Mouse (Mus musculus): ENCODE data around the gene Car9. TPM values are rescaled to one million over a fixed set of nuclear protein-coding genes. Genes with fewer than 3 reads are reported as not detected.

The Car9 gene
- total and polyA plus RNA-seq, 2 experiments from 2014 or later = 0.05 to 1.1 TPM

DNA sequence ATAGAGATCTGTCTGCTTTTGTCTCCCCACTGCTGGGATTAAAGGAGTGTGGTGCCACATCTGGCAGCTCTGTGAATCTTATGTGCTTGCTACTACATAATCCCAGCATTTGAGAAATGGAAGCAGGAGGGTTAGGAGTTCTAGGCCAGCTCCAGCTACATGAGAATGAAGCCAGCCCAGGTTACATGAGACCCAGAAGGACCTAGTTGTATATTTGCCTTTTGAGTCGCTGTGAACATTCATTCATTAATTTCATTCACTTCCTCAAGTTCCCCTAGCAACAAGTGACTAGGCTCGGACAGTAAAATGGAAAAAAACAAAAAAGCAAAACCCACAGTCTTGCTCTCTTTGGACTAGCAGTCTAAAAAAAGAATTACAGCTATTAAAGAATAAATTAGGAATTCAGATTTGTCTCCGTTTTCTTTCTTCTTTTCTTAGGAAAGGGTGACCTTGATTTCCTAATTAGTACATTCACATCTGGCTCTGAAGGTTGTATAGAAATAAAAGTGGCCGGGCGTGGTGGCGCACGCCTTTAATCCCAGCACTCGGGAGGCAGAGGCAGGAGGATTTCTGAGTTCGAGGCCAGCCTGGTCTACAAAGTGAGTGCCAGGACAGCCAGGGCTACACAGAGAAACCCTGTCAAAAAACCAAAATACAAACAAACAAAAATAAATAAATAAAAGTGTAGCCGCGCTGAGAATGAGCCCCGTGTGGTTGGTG is 14.5 kb upstream of the Car9 start:
- Histone ChIP-seq H3K4me2 (ENCODE audit: low read depth, low read length, poor library complexity, severe bottlenecking) (peak overlapping the region; percentile 50), H3K4me1 (ENCODE audit: insufficient read depth, low read length) (0 out of 2 replicates have a peak, but pooled peaks cover 6% of the 10 kb centered on the region), H3K27ac (ENCODE audit: low read depth, low read length) (peak overlapping the region; percentile 88), H3K9ac (replicated peaks; ENCODE audit: low read length, poor library complexity, severe bottlenecking) (0 out of 2 replicates have a peak overlapping the region, but pooled peaks have one; percentile 68), H3K9me3 (ENCODE audit: low read length) (no peaks in the 10 kb centered on the region), H3K4me3 (ENCODE audit: low read depth, low read length) (peak overlapping the region; percentile 59), H3K27me3 (ENCODE audit: insufficient read depth, low read length) (no peaks in the 10 kb centered on the region), H3K36me3 (ENCODE audit: insufficient read depth, low read length) (peaks cover 3% of the 10 kb centered on the region; the same call in 1 of the 2 replicates)
- DNase-seq (ENCODE audit: low spot score) (no peak), ATAC-seq (ENCODE audit: low FRiP score) (no peak)
- WGBS = 35% methylated on average over 12 of the region's 12 CpGs
- TF ChIP-seq CTCF (IDR thresholded peaks at IDR 0.05) = no peak

DNA sequence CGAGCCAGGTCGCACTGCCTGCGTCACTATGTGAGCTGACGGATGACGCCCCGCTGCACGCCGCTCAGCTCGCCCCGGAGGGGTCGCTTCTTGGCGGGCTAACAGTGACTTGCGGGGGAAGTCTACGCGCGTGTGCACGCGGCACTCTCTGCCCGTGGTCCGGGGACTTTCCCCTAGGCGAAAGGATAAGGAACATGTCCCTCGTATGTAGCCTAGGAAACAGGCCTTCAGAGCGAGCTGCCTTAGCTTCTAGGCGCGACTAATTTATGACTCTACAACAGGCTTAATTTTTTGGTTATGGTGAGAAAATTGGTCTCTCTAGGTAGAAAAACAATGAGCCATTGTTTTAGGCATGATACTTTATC is 14.0 kb upstream of the Car9 start, which contains the start of gene Ccdc107:
Gene Ccdc107 (plus strand): TSS at position 80 of the 365 bp plus-strand sequence.
- Histone ChIP-seq H3K27ac (ENCODE audit: low read depth, low read length) (peak within 1 kb of the TSS; percentile 88), H3K4me3 (ENCODE audit: low read depth, low read length) (peak within 1 kb of the TSS; percentile 59), H3K9ac (replicated peaks; ENCODE audit: low read length, poor library complexity, severe bottlenecking) (peak within 1 kb of the TSS; percentile 68), H3K36me3 (ENCODE audit: insufficient read depth, low read length) (peaks cover 3% of the 10 kb centered on the region; the same call in 1 of the 2 replicates), H3K4me1 (ENCODE audit: insufficient read depth, low read length) (0 out of 2 replicates have a peak, but pooled peaks cover 6% of the 10 kb centered on the region), H3K4me2 (ENCODE audit: low read depth, low read length, poor library complexity, severe bottlenecking) (peak within 1 kb of the TSS; percentile 50), H3K9me3 (ENCODE audit: low read length) (no peaks in the 10 kb centered on the region), H3K27me3 (ENCODE audit: insufficient read depth, low read length) (no peaks in the 10 kb centered on the region)
- ATAC-seq (ENCODE audit: low FRiP score) = peak; percentile 96
- DNase-seq (ENCODE audit: low spot score) = peak; percentile 98
- WGBS = under 1% methylated on average over 25 of the region's 25 CpGs
- TF ChIP-seq CTCF (IDR thresholded peaks at IDR 0.05) = peak; percentile 39; the same call in 1 of the 2 replicates

DNA sequence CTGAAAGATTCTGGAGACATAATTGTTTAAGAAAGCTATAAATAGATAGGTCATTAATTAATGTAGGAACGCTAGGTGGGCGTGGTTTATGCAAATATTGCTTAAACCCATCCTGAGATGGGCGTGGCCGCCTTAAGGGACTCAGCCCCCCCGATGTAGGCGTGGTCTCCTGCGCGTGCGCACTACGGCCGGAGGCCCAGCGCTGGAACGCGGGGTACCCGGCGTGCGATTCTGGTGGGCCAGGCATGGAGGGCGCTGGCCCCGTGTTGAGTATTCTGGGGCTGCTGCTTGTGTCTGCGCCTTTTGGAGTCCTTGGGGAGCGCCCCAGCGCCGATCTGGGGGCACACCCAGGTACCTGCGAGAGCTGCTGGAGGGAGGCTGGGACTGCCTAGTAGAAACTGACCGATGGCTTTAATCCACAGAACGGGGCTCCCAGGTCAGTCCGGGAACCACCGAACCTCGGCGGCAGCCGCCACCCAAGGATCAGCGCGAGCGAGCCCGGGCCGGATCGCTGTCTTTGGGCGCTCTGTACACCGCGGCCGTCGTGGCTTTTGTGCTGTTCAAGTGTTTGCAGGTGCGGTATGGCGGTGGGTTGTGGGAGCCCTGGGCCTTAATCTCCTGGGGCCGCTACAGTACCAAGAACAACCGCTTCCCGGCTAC is 13.4 kb upstream of the Car9 start:
- Histone ChIP-seq H3K36me3 (ENCODE audit: insufficient read depth, low read length) (peaks cover 3% of the 10 kb centered on the region; the same call in 1 of the 2 replicates), H3K9ac (replicated peaks; ENCODE audit: low read length, poor library complexity, severe bottlenecking) (peak overlapping the region; percentile 68), H3K27ac (ENCODE audit: low read depth, low read length) (peak overlapping the region; percentile 88), H3K4me3 (ENCODE audit: low read depth, low read length) (peak overlapping the region; percentile 59), H3K27me3 (ENCODE audit: insufficient read depth, low read length) (no peaks in the 10 kb centered on the region), H3K4me2 (ENCODE audit: low read depth, low read length, poor library complexity, severe bottlenecking) (peak overlapping the region; percentile 50), H3K4me1 (ENCODE audit: insufficient read depth, low read length) (0 out of 2 replicates have a peak, but pooled peaks cover 6% of the 10 kb centered on the region), H3K9me3 (ENCODE audit: low read length) (no peaks in the 10 kb centered on the region)
- under 1% methylated on average over 47 of the region's 47 CpGs for WGBS
- peak; percentile 50 for TF ChIP-seq CTCF (IDR thresholded peaks at IDR 0.05)
- DNase-seq (ENCODE audit: low spot score) = peak; percentile 97
- ATAC-seq (ENCODE audit: low FRiP score) = peak; percentile 91

DNA sequence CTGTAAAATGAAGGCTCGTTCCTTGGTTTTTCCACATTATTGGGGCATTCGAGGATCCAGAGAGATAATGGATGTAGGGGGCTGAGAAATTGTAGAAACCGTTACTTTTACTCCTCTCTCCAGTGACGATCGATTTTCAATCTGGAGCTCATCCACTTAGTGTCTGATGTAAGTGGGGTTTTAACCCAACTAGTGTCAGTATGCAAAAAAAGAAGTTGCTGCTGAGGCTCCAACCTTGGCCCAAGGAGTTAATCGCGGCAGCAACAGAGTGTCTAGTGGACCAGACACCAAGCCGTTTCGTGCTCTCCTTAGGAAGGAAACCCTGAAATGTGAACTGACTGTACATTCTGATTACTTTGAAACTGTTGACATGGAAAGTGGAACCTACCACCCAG is 12.9 kb upstream of the Car9 start:
- ATAC-seq (ENCODE audit: low FRiP score) (no peak), DNase-seq (ENCODE audit: low spot score) (peak; percentile 37)
- H3K9me3 ChIP-seq (ENCODE audit: low read length) = no peaks in the 10 kb centered on the region
- TF ChIP-seq CTCF (IDR thresholded peaks at IDR 0.05) = no peak
- H3K4me1 ChIP-seq (ENCODE audit: insufficient read depth, low read length) = 0 out of 2 replicates have a peak, but pooled peaks cover 6% of the 10 kb centered on the region
- no peaks in the 10 kb centered on the region for H3K27me3 ChIP-seq (ENCODE audit: insufficient read depth, low read length)
- peak overlapping the region; percentile 59 for H3K4me3 ChIP-seq (ENCODE audit: low read depth, low read length)
- H3K9ac ChIP-seq (replicated peaks; ENCODE audit: low read length, poor library complexity, severe bottlenecking) = peak overlapping the region; percentile 68
- H3K36me3 ChIP-seq (ENCODE audit: insufficient read depth, low read length) = peaks cover 3% of the 10 kb centered on the region; the same call in 1 of the 2 replicates
- H3K27ac ChIP-seq (ENCODE audit: low read depth, low read length) = peak overlapping the region; percentile 88
- peak overlapping the region; percentile 50 for H3K4me2 ChIP-seq (ENCODE audit: low read depth, low read length, poor library complexity, severe bottlenecking)
- WGBS = under 1% methylated on average over 9 of the region's 9 CpGs

DNA sequence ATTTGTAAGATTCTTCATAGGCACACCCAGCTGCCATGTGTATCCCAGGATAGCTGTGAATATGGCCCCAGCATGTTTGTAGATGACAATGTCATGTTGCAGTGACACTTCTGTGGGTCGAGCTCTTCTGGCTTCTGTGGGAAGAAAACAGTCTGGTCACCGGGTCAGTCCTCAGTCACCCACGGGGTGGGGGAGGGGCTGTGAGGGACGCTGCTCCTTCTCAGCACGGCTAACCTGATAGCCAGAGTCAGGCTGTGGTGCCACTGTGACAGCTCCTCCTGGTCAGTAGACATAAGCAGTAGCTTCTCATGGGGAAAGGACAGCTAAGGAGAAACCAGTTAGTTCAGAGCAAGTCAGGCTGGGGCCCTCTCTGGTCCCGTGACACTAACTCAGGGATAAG is 10.2 kb upstream of the Car9 start:
- Histone ChIP-seq H3K4me2 (ENCODE audit: low read depth, low read length, poor library complexity, severe bottlenecking) (no peak overlapping the region), H3K27me3 (ENCODE audit: insufficient read depth, low read length) (no peaks in the 10 kb centered on the region), H3K9me3 (ENCODE audit: low read length) (no peaks in the 10 kb centered on the region), H3K36me3 (ENCODE audit: insufficient read depth, low read length) (peaks cover 3% of the 10 kb centered on the region; the same call in 1 of the 2 replicates), H3K9ac (replicated peaks; ENCODE audit: low read length, poor library complexity, severe bottlenecking) (no peak overlapping the region), H3K27ac (ENCODE audit: low read depth, low read length) (no peak overlapping the region), H3K4me1 (ENCODE audit: insufficient read depth, low read length) (0 out of 2 replicates have a peak, but pooled peaks cover 6% of the 10 kb centered on the region), H3K4me3 (ENCODE audit: low read depth, low read length) (no peak overlapping the region)
- DNase-seq (ENCODE audit: low spot score) = no peak
- ATAC-seq (ENCODE audit: low FRiP score) = no peak
- no peak for TF ChIP-seq CTCF (IDR thresholded peaks at IDR 0.05)
- 31% methylated on average over 6 of the region's 6 CpGs for WGBS

Measured in midbrain, postnatal 0 days (tissue).